Mouse (Mus musculus) ES-E14 (cell line): ENCODE measurements around the gene Ankrd6.
A peak's percentile ranks its signal among the peaks of the same experiment; 100 is the strongest.

ENCODE experiments used
- HCFC1 ChIP-seq: IDR thresholded peaks from 2 replicates; pipeline ENCODE4 v1.6.1; 2012; ENCODE audit warnings: low read length, inconsistent platforms, borderline replicate concordance; ENCODE audit not compliant: insufficient read depth
- MAFK ChIP-seq: IDR thresholded peaks from 2 replicates; pipeline ENCODE4 v1.6.1; 2014; ENCODE audit warnings: mild to moderate bottlenecking, low read depth, low read length, inconsistent platforms; ENCODE audit not compliant: insufficient read depth
- ZNF384 ChIP-seq: IDR thresholded peaks from 2 replicates; pipeline ENCODE4 v1.6.1; 2012; ENCODE audit warnings: low read depth, low read length, inconsistent platforms

- TF ChIP-seq MAFK (no peak), ZNF384 (no peak), HCFC1 (peak; percentile 74; the same call in 1 of the 2 replicates)
Observed at GRCm38 (mm10) chr4:32799966-32800576, 150.6 kb downstream of the Ankrd6 start, which contains the start of gene Lyrm2.
